Mouse (Mus musculus) lung, adult 2 months (tissue): ENCODE measurements around the gene Ramac. TPM values are rescaled to one million over a fixed set of nuclear protein-coding genes. Genes with fewer than 3 reads are reported as not detected.

ENCODE experiments used
- DNase-seq: peaks from one replicate; pipeline ENCODE4 v3.0.0; 2022
- H3K4me1 ChIP-seq: fragments of 200-500 bp; 2 replicates; pipeline ENCODE4 v1.6.1; 2011; ENCODE audit warnings: low read length; ENCODE audit not compliant: control insufficient read depth, insufficient read depth
- H3K4me3 ChIP-seq: fragments of 200-500 bp; replicated peaks from 2 replicates; pipeline ENCODE3; 2011; ENCODE audit warnings: low read depth, mild to moderate bottlenecking, control low read depth, low read length; ENCODE audit errors: extremely low read depth
- CTCF ChIP-seq: fragments of 200-500 bp; IDR thresholded peaks from 2 replicates; pipeline ENCODE4 v1.5.1; 2011; ENCODE audit warnings: mild to moderate bottlenecking, low read length, control low read depth; ENCODE audit not compliant: insufficient read depth
- POLR2A ChIP-seq: fragments of 200-500 bp; IDR thresholded peaks from 2 replicates; pipeline ENCODE4 v1.6.1; 2011; ENCODE audit warnings: low read depth, mild to moderate bottlenecking, control low read depth, low read length, borderline replicate concordance; ENCODE audit errors: extremely low read depth
- WGBS: fragments of 180-500 bp; shearing (Covaris S2); methylation state at CpG from one replicate; pipeline ENCODE4 v1.1.7; 2018; 5-methylcytosine and 5-hydroxymethylcytosine counted together
- polyA plus RNA-seq: library from polyadenylated mRNA; depleted of rRNA; stranded (reverse); fragments of >200 nt; gene quantifications from 2 replicates; pipeline ENCODE4 v1.2.3, GENCODE M21; 2012; rRNA removed

Ramac gene
- polyA plus RNA-seq, 1 experiment: 13.6 TPM

GRCm38 (mm10) chr7:81775325-81775724 lies 12.6 kb downstream of the Ramac start:
- 67% methylated on average over 5 of the region's 5 CpGs for WGBS
- Histone ChIP-seq H3K4me1 (peaks cover 2% of the 10 kb centered on the region; the same call in 1 of the 2 replicates), H3K4me3 (no peak overlapping the region)
- no peak for DNase-seq
- no peak for TF ChIP-seq POLR2A
- no peak for TF ChIP-seq CTCF

- TF ChIP-seq CTCF: no peak
- no peak for TF ChIP-seq POLR2A
- Histone ChIP-seq H3K4me3 (no peak overlapping the region), H3K4me1 (peaks cover 2% of the 10 kb centered on the region; the same call in 1 of the 2 replicates)
- no peak for DNase-seq
- WGBS: 71% methylated on average over 10 of the region's 10 CpGs
Measured at GRCm38 (mm10) chr7:81777667-81778218, 15.0 kb downstream of the Ramac start.

- no peak for DNase-seq
- H3K4me1 ChIP-seq: peaks cover 4% of the 10 kb centered on the region; the same call in 1 of the 2 replicates
- WGBS: 3% methylated on average over 5 of the region's 5 CpGs
- no peak for TF ChIP-seq POLR2A
- no peak for TF ChIP-seq CTCF
- H3K4me3 ChIP-seq: peak overlapping the region; percentile 79
Measured at GRCm38 (mm10) chr7:81788536-81788935, 25.8 kb downstream of the Ramac start.

- under 1% methylated on average over 38 of the region's 38 CpGs for WGBS
- Histone ChIP-seq H3K4me3 (peak within 1 kb of the TSS; percentile 79), H3K4me1 (peaks cover 4% of the 10 kb centered on the region; the same call in 1 of the 2 replicates)
- TF ChIP-seq CTCF (peak; percentile 31; the same call in 1 of the 2 replicates), POLR2A (peak; percentile 95; the same call in 1 of the 2 replicates)
- DNase-seq: peak; percentile 77
Measured at GRCm38 (mm10) chr7:81789095-81789757, 26.5 kb downstream of the Ramac start, which contains the start of gene 3110040N11Rik. 3110040N11Rik (minus strand) TSS chr7:81789478.

GRCm38 (mm10) chr7:81806067-81806466 lies 43.3 kb downstream of the Ramac start:
- TF ChIP-seq POLR2A (no peak), CTCF (no peak)
- Histone ChIP-seq H3K4me1 (no peaks in the 10 kb centered on the region), H3K4me3 (no peak overlapping the region)
- 90% methylated on average over 5 of the region's 5 CpGs for WGBS
- DNase-seq: no peak

Other genes starting within 250 kb of the Ramac start
- gene Fsd2, start 196.0 kb upstream of the Ramac start, polyA plus RNA-seq: 1.0 and 2.7 TPM in 2 replicates
- 24.8 and 28.2 TPM in 2 replicates for gene Whamm, start 191.7 kb upstream of the Ramac start, polyA plus RNA-seq
- 2.2 and 2.8 TPM in 2 replicates for gene Homer2, start 55.4 kb upstream of the Ramac start, polyA plus RNA-seq
- 12.4 and 17.5 TPM in 2 replicates for gene 3110040N11Rik, start 26.6 kb downstream of the Ramac start, polyA plus RNA-seq
- 27.4 and 28.7 TPM in 2 replicates for gene Btbd1, start 66.5 kb downstream of the Ramac start, polyA plus RNA-seq
- not detected in 2 replicates for gene Gm10160, start 92.9 kb downstream of the Ramac start, polyA plus RNA-seq
- gene Tm6sf1, start 96.1 kb downstream of the Ramac start, polyA plus RNA-seq: 74.5 and 82.3 TPM in 2 replicates
- gene Hdgfl3, start 171.5 kb downstream of the Ramac start, polyA plus RNA-seq: 3.5 and 3.6 TPM in 2 replicates
- gene Bnc1, start 229.4 kb downstream of the Ramac start, polyA plus RNA-seq: 1.8 and 2.0 TPM in 2 replicates